Mouse (Mus musculus): ENCODE data around the gene Tcl1b1.

- TF ChIP-seq CTCF (IDR thresholded peaks at IDR 0.05; ENCODE audit: extremely low read depth, insufficient read length, insufficient replicate concordance, low read depth, low read length) (no peak), POLR2A (IDR thresholded peaks at IDR 0.05; ENCODE audit: low read depth, low read length) (no peak)
Observed at GRCm38 (mm10) chr12:105126516-105126915, 33.0 kb upstream of the Tcl1b1 start.

All from small intestine, adult 2 months (tissue).